Mouse (Mus musculus) midbrain, postnatal 0 days (tissue): ENCODE measurements around the gene Ddx27. TPM values are rescaled to one million over a fixed set of nuclear protein-coding genes. Genes with fewer than 3 reads are reported as not detected.
A peak's percentile ranks its signal among the peaks of the same experiment; 100 is the strongest.

ENCODE experiments used
- ATAC-seq: fragments of 200-750 bp; cut with Nextera tagmentation; 2 replicates; pipeline ENCODE4 v1.8.0; 2017; ENCODE audit warnings: moderate number of reproducible peaks, mild to moderate bottlenecking, moderate TSS enrichment, moderate library complexity; ENCODE audit not compliant: low FRiP score
- DNase-seq: peaks from one replicate; pipeline ENCODE4 v3.0.0-alpha.2; 2015; ENCODE audit warnings: low spot score
- H3K27ac ChIP-seq: fragments of 300-500 bp; sonication (generic); 2 replicates; pipeline ENCODE4 v1.5.1; 2014; ENCODE audit warnings: low read depth, mild to moderate bottlenecking, low read length, mixed read lengths
- H3K27me3 ChIP-seq: fragments of 300-500 bp; sonication (generic); 2 replicates; pipeline ENCODE4 v1.6.1; 2014; ENCODE audit warnings: low read length, control low read depth, mixed read lengths; ENCODE audit not compliant: insufficient read depth
- H3K36me3 ChIP-seq: fragments of 300-500 bp; sonication (generic); 2 replicates; pipeline ENCODE4 v1.6.1; 2014; ENCODE audit warnings: low read length, control low read depth, mixed read lengths; ENCODE audit not compliant: insufficient read depth
- H3K4me1 ChIP-seq: fragments of 300-500 bp; sonication (generic); 2 replicates; pipeline ENCODE4 v1.6.1; 2014; ENCODE audit warnings: mild to moderate bottlenecking, control low read depth, antibody characterized with exemption, low read length, mixed read lengths; ENCODE audit not compliant: insufficient read depth
- H3K4me2 ChIP-seq: fragments of 300-500 bp; sonication (generic); 2 replicates; pipeline ENCODE4 v1.6.1; 2014; ENCODE audit warnings: low read depth, mild to moderate bottlenecking, low read length, mixed read lengths; ENCODE audit not compliant: poor library complexity, severe bottlenecking
- H3K4me3 ChIP-seq: fragments of 300-500 bp; sonication (generic); 2 replicates; pipeline ENCODE4 v1.5.1; 2014; ENCODE audit warnings: low read depth, mild to moderate bottlenecking, low read length, moderate library complexity
- H3K9ac ChIP-seq: fragments of 300-500 bp; sonication (generic); replicated peaks from 2 replicates; pipeline ENCODE4 v1.6.1; 2014; ENCODE audit warnings: mild to moderate bottlenecking, low read length, moderate library complexity, mixed read lengths; ENCODE audit not compliant: poor library complexity, severe bottlenecking
- H3K9me3 ChIP-seq: fragments of 300-500 bp; sonication (generic); 2 replicates; pipeline ENCODE4 v1.6.1; 2016; ENCODE audit warnings: low read length, control low read depth
- CTCF ChIP-seq: IDR thresholded peaks from 2 replicates; pipeline ENCODE4 v1.5.1; 2016; ENCODE audit warnings: antibody characterized with exemption, mild to moderate bottlenecking
- WGBS: fragments of 180-500 bp; shearing (Covaris S2); extraction: QIAGEN DNeasy Blood & Tissue Kit; methylation state at CpG from one replicate; pipeline ENCODE4 v1.1.7; 2014; 5-methylcytosine and 5-hydroxymethylcytosine counted together
- polyA plus RNA-seq: library from polyadenylated mRNA; unstranded; fragments of >200 nt; fragmentation: Nextera tagmentation; extraction: Ambion mirVana; gene quantifications from 2 replicates; pipeline ENCODE4 v1.2.1, GENCODE M21; 2015
- total RNA-seq: library from RNA; depleted of rRNA; stranded (reverse); fragments of >200 nt; gene quantifications from 2 replicates; pipeline ENCODE4 v1.2.3, GENCODE M21; 2014

The Ddx27 gene
- total and polyA plus RNA-seq, 2 experiments from 2014 or later: 29.5 to 38.6 TPM

DNA sequence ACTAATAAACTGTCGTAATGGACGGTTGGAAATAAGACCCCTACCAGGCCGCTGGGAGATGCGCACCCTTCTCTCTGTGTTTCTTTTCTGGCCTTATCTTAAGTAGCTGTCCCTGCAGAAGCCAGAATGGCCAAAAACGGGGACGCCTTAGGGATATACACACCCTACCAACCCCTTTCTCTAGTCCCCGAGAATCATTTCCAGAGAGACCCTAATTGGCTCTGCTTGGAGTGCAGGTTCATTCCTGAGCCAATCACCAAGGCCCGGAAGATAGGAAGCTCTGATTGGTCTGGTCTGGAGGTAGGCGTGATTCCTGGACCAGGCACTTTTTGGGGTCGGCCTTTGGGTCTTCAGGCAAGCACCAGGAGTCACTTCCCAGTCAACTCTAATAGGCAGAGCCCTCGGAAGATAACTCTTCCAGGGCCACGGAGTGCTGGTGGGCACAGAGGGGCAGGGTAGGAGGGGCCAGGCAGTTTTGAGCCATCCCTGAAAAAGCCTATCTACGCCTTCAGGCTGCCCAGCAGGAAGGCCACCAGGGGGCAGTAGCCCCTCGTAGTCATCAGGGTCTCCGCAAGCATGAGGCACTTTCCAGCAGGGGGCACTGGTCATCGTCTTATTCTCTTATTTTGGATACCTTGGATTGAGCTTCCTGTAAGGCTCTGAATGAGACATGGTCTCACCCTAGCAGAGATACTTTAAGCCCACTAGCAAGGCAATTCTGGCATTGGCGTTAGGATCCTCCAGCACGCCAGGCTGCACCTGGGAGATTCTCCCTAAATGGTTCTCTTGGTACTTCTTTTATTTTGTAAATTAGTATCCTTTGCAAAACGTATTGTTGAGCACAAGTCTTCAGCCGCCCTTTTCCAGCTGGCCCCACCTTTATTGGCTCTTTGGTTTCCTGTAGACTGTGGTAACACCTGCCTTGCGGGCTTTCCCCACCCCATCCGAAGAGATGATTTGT lies 56.9 kb downstream of the Ddx27 start:
- Histone ChIP-seq H3K27me3 (no peaks in the 10 kb centered on the region), H3K36me3 (no peaks in the 10 kb centered on the region), H3K4me2 (peak overlapping the region; percentile 61), H3K9ac (peak overlapping the region; percentile 60), H3K9me3 (no peaks in the 10 kb centered on the region), H3K4me1 (peaks cover 6% of the 10 kb centered on the region; the same call in 1 of the 2 replicates), H3K4me3 (peak overlapping the region; percentile 35), H3K27ac (peak overlapping the region; percentile 82)
- WGBS: 6% methylated on average over 22 of the region's 22 CpGs
- peak; percentile 100 for TF ChIP-seq CTCF
- ATAC-seq: peak; percentile 97
- peak; percentile 98 for DNase-seq

DNA sequence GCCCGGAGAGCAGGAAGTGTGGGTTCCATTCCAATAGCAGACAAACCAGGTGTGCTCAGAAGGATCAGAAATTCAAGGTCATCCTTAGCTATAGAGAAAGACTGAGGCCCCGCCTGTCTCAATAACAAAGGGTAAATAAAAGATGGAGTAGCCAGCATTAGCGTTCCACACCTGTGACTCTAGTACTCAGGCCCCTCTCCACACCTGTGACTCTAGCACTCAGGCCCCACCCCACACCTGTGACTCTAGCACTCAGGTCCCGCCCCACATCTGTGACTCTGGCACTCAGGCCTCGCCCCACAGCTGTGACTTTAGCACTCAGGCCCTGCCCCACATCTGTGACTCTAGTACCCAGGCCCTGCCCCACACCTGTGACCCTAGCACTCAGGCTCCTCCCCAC lies 59.6 kb downstream of the Ddx27 start:
- WGBS: 92% methylated on average over 5 of the region's 5 CpGs
- DNase-seq (no peak), ATAC-seq (no peak)
- H3K27ac ChIP-seq: no peak overlapping the region
- no peak for TF ChIP-seq CTCF
- no peak overlapping the region for H3K4me2 ChIP-seq
- no peaks in the 10 kb centered on the region for H3K36me3 ChIP-seq
- H3K27me3 ChIP-seq: no peaks in the 10 kb centered on the region
- H3K9me3 ChIP-seq: no peaks in the 10 kb centered on the region
- no peak overlapping the region for H3K9ac ChIP-seq
- peaks cover 7% of the 10 kb centered on the region; the same call in 1 of the 2 replicates for H3K4me1 ChIP-seq
- no peak overlapping the region for H3K4me3 ChIP-seq

DNA sequence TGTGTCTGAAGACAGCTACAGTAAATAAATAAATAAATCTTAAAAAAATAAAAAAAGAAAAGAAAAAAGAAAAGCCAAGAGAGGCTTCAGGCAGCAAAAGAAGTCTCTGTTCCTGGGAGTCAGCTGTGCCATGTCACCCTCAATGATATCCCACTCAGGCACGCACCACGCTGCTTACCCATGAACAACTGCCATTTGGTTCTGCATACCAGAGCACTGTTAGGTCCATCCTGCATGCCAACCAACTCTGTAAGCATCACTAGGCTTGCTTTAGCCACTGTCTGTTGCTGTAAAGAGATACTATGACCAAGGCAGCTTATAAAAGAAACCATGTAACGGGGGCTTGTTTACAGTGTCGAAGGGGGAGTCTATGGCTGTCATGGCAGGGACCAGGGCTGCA lies 61.4 kb downstream of the Ddx27 start:
- H3K36me3 ChIP-seq: no peaks in the 10 kb centered on the region
- WGBS: 94% methylated on average over 4 of the region's 4 CpGs
- no peak overlapping the region for H3K4me3 ChIP-seq
- H3K4me2 ChIP-seq: no peak overlapping the region
- H3K27ac ChIP-seq: no peak overlapping the region
- no peak overlapping the region for H3K9ac ChIP-seq
- ATAC-seq (no peak), DNase-seq (no peak)
- no peaks in the 10 kb centered on the region for H3K27me3 ChIP-seq
- peaks cover 3% of the 10 kb centered on the region; the same call in 1 of the 2 replicates for H3K4me1 ChIP-seq
- no peaks in the 10 kb centered on the region for H3K9me3 ChIP-seq
- TF ChIP-seq CTCF: no peak

DNA sequence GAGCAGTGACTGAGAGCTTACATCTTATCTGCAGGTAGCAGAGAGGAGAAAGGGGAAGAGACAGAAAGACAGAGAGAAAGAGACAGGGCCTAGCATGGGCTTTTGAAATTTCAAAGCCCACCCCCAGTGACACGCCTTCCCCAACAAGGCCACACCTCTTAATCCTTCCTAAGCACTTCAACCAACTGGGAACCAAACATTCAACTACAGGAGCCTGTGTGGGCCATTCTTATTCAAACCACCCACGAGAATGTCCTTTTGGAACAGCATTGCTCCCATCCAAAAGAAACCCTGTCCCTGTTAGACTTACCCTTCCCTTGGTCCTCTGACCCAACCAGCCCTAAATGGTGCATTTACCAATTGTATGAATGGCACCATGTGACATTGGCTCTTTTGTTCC lies 61.8 kb downstream of the Ddx27 start:
- no peak for DNase-seq
- H3K27ac ChIP-seq: no peak overlapping the region
- TF ChIP-seq CTCF: no peak
- H3K36me3 ChIP-seq: no peaks in the 10 kb centered on the region
- H3K4me1 ChIP-seq: peaks cover 3% of the 10 kb centered on the region; the same call in 1 of the 2 replicates
- no peak overlapping the region for H3K9ac ChIP-seq
- H3K27me3 ChIP-seq: no peaks in the 10 kb centered on the region
- no peak overlapping the region for H3K4me2 ChIP-seq
- ATAC-seq: no peak
- no peaks in the 10 kb centered on the region for H3K9me3 ChIP-seq
- H3K4me3 ChIP-seq: no peak overlapping the region
- WGBS: 61% methylated on average over 2 of the region's 2 CpGs

DNA sequence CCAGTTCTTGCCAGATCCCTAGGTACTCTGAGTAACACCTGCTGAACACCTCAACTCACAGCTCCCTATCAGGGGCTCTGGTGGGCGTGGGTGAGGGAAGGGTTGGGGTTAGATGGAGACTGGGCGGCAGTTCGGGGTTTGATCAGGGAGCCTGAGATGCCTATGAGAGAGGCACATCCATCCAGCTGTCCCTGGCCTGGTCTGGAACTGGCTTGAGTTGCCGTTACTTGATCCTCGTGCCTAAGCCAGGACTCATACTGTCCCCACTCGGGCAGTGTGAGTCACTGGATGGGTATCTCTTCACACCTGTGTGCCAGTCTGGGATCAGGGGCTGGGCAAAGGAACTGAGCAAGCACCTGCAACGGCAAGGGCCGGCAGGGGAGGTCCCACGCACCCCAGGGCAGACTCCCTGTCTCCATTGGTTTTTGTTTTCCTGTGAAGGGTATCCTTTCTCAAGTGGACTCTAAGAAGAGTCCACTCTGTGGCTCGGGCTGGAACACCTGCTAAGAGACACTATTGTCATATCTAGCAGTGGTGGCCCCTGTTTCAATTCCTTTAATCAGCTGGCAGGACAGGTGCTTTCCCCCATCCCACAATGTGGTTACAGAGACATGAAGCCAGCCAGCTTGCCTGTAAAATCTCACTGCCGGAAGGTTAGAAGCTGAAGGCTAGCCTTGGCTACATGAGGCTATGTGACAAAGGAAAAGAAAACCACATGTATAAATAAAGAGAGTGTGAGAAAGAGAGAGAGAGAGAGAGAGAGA lies 62.4 kb downstream of the Ddx27 start:
- Histone ChIP-seq H3K4me3 (no peak overlapping the region), H3K36me3 (no peaks in the 10 kb centered on the region), H3K27me3 (no peaks in the 10 kb centered on the region), H3K4me1 (peaks cover 3% of the 10 kb centered on the region; the same call in 1 of the 2 replicates), H3K9me3 (no peaks in the 10 kb centered on the region), H3K4me2 (no peak overlapping the region), H3K27ac (no peak overlapping the region), H3K9ac (no peak overlapping the region)
- no peak for ATAC-seq
- 86% methylated on average over 11 of the region's 11 CpGs for WGBS
- no peak for TF ChIP-seq CTCF
- no peak for DNase-seq

DNA sequence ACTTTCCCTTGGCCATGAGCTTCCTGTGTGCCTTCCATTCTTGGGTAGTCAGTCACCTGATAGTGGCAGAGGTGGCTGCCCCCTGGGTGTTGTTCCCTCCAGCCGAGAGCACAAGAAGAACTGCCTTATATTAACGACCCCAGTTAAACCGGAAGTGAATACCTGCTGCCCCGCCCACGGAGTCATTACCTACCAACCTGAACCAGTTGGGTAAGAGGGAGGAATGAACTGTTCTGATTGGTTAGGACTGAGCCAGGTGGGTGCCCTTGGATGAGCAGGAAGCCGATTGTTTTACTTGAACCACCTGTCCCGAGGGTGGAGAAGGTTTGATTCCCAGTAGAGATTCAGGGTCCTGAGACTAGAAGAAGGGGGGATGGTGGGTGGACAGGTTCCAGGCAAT lies 63.5 kb downstream of the Ddx27 start:
- H3K4me2 ChIP-seq: no peak overlapping the region
- 47% methylated on average over 7 of the region's 7 CpGs for WGBS

More for the DNA sequence above, 63.5 kb downstream of the Ddx27 start:
- no peak overlapping the region for H3K9ac ChIP-seq
- DNase-seq: no peak
- no peaks in the 10 kb centered on the region for H3K36me3 ChIP-seq
- H3K27me3 ChIP-seq: no peaks in the 10 kb centered on the region
- H3K9me3 ChIP-seq: no peaks in the 10 kb centered on the region
- H3K4me3 ChIP-seq: no peak overlapping the region
- no peak for TF ChIP-seq CTCF
- no peak for ATAC-seq
- peaks cover 3% of the 10 kb centered on the region; the same call in 1 of the 2 replicates for H3K4me1 ChIP-seq
- no peak overlapping the region for H3K27ac ChIP-seq
